Mouse (Mus musculus) cerebellum, adult 9-11 months (tissue): ENCODE measurements around the gene Smim20.

ENCODE experiments used
- DNase-seq: peaks from one replicate; pipeline ENCODE4 v3.0.0; 2022

Smim20 gene

GRCm38 (mm10) chr5:53266931-53267853 lies at the start of gene Smim20:
TSS of gene Smim20 (plus strand) at chr5:53267083.
- peak; percentile 82 for DNase-seq

- DNase-seq: no peak
These were observed 41.4 kb upstream of the Smim20 start for GRCm38 (mm10) chr5:53225434-53225833.

- no peak for DNase-seq
These were observed 36.3 kb upstream of the Smim20 start for GRCm38 (mm10) chr5:53230560-53230959.

- DNase-seq: no peak
These were observed 31.3 kb upstream of the Smim20 start for GRCm38 (mm10) chr5:53235551-53235950.

- DNase-seq: no peak
These were observed 30.7 kb upstream of the Smim20 start for GRCm38 (mm10) chr5:53236136-53236535.

- DNase-seq: no peak
These were observed 30.1 kb upstream of the Smim20 start for GRCm38 (mm10) chr5:53236749-53237148.

- no peak for DNase-seq
These were observed 28.1 kb upstream of the Smim20 start for GRCm38 (mm10) chr5:53238761-53239160.

GRCm38 (mm10) chr5:53239189-53239588 lies 27.7 kb upstream of the Smim20 start:
- DNase-seq: no peak

GRCm38 (mm10) chr5:53239831-53240440 lies 26.9 kb upstream of the Smim20 start:
- DNase-seq: no peak

GRCm38 (mm10) chr5:53241109-53241508 lies 25.8 kb upstream of the Smim20 start:
- no peak for DNase-seq

- DNase-seq: no peak
These were observed 24.9 kb upstream of the Smim20 start for GRCm38 (mm10) chr5:53241963-53242362.

- DNase-seq: no peak
These were observed 23.9 kb upstream of the Smim20 start for GRCm38 (mm10) chr5:53242865-53243499.

- DNase-seq: no peak
These were observed 22.9 kb upstream of the Smim20 start for GRCm38 (mm10) chr5:53243933-53244332.

GRCm38 (mm10) chr5:53248499-53248898 lies 18.4 kb upstream of the Smim20 start:
- no peak for DNase-seq

- DNase-seq: no peak
These were observed 17.3 kb upstream of the Smim20 start for GRCm38 (mm10) chr5:53249431-53250061.

GRCm38 (mm10) chr5:53254154-53254553 lies 12.7 kb upstream of the Smim20 start:
- no peak for DNase-seq

GRCm38 (mm10) chr5:53254821-53255220 lies 12.1 kb upstream of the Smim20 start:
- no peak for DNase-seq

GRCm38 (mm10) chr5:53258038-53258786 lies 8.7 kb upstream of the Smim20 start:
- DNase-seq: peak; percentile 38

- DNase-seq: no peak
These were observed 7.0 kb upstream of the Smim20 start for GRCm38 (mm10) chr5:53259894-53260293.

- no peak for DNase-seq
These were observed 4.9 kb upstream of the Smim20 start for GRCm38 (mm10) chr5:53261999-53262398.

- DNase-seq: no peak
These were observed 2.8 kb upstream of the Smim20 start for GRCm38 (mm10) chr5:53264061-53264460.

- DNase-seq: no peak
These were observed 1.1 kb upstream of the Smim20 start for GRCm38 (mm10) chr5:53265740-53266139.
